Mouse (Mus musculus) cerebellum, adult 9-10 months (tissue): ENCODE measurements at regions not wholly inside any gene's neighbourhood (a gene's known extent, or its start where the extent isn't known, plus 50 kb on each side); places are given as distances from the start of the nearest gene placed in this dataset.

ENCODE experiments used
- DNase-seq: peaks from one replicate; pipeline ENCODE4 v3.0.0; 2022

DNA sequence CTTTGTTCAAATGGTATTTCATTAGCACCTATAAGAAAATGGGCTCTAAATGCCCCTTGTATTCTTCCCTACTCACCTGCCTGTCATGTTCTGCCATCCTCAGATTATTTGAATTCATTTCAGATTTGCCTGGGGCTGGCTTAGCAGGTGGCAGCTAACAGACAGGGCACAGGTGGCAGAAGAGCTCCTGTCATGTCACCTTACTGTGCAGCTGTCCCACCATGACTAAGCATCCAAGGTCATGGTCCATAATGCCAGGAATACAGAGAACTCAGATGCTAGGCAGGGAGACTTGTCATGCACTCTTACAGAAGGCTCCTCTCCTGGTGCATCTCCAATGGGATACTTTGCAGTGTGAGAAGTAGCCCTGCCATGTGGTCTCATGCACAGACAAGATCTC, 458.7 kb downstream of the Tmem135 start:
- no peak for DNase-seq

- DNase-seq: no peak
Observed at GRCm38 (mm10) chr7:88944936-88945335, 459.1 kb downstream of the Tmem135 start.

GRCm38 (mm10) chr7:88941246-88941910, 462.6 kb downstream of the Tmem135 start:
- no peak for DNase-seq

GRCm38 (mm10) chr7:88940196-88940595, 463.8 kb downstream of the Tmem135 start:
- DNase-seq: no peak

DNA sequence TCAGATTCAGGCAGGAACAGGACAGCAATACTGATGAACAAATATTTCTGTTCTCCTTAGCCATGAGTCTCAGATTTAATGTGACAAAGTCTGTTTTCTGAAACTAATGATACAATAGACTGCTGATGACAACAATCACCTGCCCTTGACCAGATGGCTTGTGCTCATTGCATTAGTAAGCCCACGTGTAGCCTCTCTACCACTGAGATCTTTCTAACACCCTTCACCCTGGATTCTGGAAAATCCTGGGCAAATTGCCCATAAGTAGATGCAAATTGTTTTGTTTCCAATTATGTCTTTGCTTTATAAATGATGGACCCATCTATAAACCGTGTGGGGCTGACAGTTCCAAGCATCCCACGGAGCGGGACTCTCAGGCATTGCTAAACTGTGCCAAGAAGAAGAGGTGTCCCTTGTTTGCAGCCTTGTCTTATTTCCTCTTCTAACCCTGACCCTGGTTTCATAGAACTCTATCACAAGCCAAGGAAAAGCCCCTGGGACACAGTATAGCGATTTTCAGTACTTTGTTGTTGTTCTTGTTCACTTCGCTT, 475.7 kb downstream of the Tmem135 start:
- no peak for DNase-seq
